Mouse (Mus musculus): ENCODE data around the gene Kirrel3. TPM values are rescaled to one million over a fixed set of nuclear protein-coding genes. Genes with fewer than 3 reads are reported as not detected.
A peak's percentile ranks its signal among the peaks of the same experiment; 100 is the strongest.

The Kirrel3 gene
- total RNA-seq, 2 experiments from 2014 or later: 66.3 to 71.9 TPM

DNA sequence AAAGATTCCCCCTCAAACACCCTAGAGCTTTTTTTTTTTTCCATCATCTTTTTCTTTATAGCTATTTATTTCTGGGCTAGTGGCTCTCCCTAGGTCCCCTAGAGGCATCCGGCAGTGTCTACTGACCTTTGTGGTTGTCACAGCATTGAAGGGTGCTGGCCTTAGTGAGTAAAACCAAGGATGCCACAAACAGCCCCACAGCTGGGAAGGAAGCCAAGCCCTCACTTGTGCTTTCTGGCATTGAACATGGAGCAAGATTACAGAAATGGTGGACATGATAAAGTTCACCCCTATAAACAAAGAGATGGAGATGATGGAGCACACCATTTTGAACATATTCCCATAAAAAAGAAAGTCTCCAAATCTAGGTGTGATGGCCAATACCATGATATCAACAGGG, 536.0 kb downstream of the Kirrel3 start:
- DNase-seq (ENCODE audit: low spot score in 2 of 2): no peak
- intact Hi-C loops (cut with DNase I): no loop called here

DNA sequence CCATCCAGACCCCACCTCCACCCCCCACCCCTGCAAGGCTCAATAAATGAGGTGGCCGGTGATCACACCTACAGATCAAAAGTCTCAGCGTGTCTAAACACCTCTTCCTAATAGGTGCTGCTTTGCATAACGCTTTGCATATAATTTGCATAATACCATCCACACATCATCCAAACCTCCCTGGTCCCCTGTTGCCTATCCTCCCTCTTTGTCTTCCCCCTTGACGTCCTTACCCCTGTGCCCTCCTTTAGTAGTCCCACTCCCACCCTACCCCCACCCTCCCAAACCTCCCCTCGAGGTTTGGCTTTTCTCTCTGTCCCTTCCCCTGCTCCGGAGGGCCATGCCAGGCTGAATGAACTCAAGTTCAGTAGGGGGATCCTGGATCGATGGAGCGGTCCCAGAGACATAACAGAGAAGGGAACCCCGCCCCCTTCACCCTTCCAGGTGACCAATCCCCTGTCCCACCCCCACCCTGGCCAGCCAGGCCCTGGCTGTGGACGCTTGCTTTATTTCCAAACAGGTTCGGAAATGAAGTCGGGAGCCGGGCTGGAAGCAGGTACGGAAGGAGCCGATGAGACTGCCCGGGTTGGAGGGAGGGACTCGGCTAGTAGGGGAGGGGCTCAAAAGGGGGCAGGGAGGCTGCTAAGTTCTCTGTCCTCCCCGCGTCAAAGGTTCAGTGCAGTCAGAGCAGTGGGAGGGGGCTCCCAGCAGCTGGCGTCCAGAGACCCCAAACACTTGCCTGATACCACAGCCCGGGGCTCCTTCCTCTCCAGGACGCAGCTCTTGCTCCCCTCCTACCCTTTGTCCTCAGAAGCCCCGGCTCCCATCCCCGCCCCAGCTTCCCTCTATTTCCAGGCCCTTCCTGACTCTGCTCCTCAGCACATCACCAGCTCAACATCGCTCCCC, 539.1 kb downstream of the Kirrel3 start:
- intact Hi-C loops (cut with DNase I): no loop called here
- DNase-seq (ENCODE audit: low spot score in 2 of 2): no peak

DNA sequence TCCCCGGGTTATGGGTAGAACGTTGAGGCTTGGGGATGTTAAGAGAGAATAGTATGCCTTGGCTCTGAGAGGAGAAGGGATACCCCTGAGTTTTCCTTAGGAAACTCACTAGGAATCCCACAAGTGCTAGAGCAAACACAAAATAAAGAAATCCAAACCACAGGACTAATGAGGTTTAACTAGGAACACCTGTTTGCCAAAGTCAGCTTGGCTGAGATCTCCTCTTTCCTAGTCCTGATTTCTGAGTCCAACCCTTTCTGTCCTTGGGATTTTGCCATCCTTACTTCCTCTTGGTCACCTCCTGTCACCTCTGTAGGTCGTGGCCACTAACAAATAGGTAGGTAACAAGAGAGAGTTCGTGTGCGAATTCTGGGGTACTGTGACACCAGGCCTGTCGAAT, 540.6 kb downstream of the Kirrel3 start:
- intact Hi-C loops (cut with DNase I): no loop called here
- no peak for DNase-seq (ENCODE audit: low spot score in 2 of 2)

DNA sequence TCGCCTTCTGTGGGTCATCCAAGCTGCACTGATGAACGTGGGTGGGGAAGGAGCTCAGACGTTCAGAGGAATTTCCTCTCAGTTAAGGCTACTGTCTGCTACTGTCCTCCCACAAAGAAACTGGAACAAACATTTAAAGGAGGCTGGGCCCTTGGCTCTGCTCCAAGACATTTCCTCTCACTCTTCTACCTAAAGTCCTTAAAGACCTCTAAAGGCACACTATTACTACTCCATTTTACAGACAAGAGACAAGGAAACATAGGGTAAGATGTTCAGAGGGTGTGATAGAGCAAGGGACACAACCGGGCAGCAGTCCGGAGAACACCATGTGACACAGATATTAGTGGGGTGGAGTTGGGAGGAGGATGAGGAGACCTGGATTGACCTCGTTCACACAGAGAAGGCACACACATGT, 541.2 kb downstream of the Kirrel3 start:
- DNase-seq (ENCODE audit: low spot score in 2 of 2): peak; percentile 26 to 55
- intact Hi-C loops (cut with DNase I): no loop called here

DNA sequence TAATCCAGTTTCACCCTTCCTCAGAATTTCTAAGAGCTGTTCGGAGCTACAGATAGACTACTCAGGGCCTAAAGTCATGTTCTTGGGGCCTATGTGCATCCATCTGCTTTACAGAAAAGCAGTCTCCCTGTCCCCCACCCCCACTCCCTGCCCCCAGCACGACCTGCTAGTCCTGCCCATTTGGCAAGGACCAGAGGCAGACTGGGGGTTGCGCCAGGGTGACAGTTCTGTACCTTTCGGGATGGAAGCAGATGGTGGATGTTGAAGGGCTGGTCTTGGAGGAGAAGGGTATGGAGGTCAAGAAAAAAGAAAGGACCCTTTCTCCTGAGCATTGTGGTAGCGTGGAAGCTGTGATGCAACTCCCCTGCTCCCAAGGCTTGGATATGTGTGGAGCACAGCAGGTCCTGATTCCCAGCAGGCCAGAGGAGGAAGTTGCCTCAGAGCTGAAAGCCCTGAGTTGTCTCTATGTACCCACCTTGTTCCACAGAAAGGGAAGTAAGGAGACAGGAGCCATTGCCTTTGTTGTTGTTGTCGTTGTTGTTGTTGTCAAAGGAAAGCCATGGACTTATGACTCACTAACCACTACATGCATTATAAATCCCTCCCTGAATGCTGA, 541.8 kb downstream of the Kirrel3 start:
- intact Hi-C loops (cut with DNase I): no loop called here
- no peak for DNase-seq (ENCODE audit: low spot score in 2 of 2)

DNA sequence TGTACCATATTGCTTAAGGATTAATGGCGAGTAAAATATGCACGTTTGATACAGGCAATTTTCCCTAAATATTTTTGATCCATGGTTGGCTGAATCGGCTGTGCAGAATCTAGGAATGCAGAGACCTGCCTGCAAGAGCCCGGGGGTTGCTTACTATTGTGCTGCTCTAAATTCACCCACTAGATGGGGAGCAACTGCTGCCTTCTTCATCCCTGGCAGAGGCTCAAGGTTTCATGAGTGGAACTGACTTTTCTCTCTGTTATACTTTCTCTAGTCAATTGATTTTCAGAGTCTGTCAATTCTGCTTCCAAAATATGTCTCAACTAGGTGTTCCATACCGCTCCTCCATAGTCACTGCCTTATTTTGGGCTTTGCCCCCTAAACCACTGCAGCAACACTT, 545.1 kb downstream of the Kirrel3 start:
- intact Hi-C loops (cut with DNase I): loop anchor here (2.0 to 5.0 kb wide), 2 partner anchors 86 to 136 kb away; partner anchors contain the start of gene St3gal4
- DNase-seq (ENCODE audit: low spot score in 2 of 2): peak in 1 of 2 experiments; percentile 53

DNA sequence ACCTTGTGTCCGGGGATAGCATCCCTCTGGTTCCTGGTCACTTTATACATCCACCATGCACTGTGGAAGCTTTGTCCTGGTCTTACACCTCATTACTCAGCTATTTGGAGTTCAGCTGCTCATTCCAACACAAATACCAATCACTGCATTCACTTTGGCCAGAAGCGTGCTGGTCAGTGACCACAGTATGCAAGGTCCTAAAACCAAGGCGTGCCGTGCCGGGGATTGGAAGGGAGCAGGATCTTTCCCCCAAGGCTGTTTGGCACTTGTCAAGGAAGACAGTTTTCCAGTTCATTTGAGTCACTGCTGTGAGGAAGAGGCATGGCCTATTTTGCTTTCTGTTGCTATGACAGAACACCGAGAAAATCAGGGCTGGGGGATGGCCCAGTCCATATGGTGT, 546.8 kb downstream of the Kirrel3 start:
- DNase-seq (ENCODE audit: low spot score in 2 of 2): no peak
- intact Hi-C loops (cut with DNase I): loop anchor here (5.0 kb wide), 1 partner anchor 85 kb away; the partner anchor contains the start of gene St3gal4

DNA sequence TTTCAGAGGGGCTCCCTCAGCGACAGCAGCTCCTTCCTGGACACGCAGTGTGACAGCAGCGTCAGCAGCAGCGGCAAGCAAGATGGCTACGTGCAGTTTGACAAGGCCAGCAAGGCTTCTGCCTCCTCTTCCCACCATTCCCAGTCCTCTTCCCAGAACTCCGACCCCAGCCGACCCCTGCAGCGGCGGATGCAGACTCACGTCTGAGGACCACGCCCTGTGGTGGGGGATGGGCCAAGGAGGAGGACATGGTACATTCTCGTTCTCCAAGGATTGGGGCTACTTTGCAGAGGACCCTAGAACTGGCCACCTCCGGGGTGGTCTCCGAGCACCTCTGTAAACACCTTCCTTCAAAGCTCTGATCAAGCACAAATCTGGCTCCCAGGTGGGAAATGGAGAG, 549.4 kb downstream of the Kirrel3 start:
- intact Hi-C loops (cut with DNase I): no loop called here
- DNase-seq (ENCODE audit: low spot score in 2 of 2): no peak

DNA sequence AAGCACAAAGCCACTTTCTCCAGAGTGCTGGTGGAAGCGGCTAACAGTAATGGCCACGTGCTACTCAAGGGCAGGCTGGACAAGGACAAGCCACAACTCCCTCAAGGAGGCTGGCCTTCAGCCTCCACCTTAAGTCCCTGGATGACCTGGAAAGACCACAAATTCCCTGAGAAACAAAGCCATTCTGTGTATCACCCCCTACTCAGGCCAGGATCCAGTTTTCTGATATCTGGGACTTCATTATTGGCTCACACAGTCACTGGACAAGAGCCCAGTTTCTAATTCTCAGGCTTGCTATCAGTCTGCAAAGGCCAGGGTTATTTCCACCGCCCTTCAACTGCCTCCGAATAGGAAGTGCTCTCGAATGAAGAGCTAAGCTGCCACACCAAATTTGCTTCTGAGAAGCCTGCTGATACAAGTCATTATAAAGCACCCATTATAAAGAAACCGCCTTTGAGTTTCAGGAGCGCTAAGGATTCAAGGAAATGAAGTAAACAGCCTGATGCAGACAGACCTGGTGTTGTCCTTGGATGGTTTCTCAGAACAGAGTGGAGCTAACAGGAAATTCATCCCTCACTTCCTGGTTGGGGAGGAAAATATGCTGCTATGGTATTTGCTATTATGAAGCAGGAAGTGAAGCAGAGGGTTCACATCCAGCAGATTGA, 553.4 kb downstream of the Kirrel3 start:
- intact Hi-C loops (cut with DNase I): no loop called here
- peak in 1 of 2 experiments; percentile 39 for DNase-seq (ENCODE audit: low spot score in 2 of 2)

DNA sequence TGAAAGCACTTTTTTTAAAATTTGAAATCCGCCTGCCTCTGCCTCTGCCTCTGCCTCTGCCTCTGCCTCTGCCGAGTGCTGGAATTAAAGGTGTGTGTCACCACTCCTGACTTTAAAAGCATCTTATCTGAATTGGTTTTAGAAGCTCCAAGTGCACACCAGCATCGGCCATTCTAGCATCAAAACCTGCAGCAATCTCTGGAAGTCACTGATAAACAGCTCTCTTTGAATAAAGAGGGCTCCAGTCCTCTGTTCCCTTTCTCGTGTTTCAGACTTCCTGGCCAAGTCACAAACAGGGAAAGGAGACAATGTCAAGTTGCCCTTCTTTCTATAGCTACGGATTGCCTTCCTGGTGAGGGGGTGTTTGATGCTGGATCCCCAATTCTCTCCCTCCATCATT, 554.2 kb downstream of the Kirrel3 start:
- intact Hi-C loops (cut with DNase I): no loop called here

DNA sequence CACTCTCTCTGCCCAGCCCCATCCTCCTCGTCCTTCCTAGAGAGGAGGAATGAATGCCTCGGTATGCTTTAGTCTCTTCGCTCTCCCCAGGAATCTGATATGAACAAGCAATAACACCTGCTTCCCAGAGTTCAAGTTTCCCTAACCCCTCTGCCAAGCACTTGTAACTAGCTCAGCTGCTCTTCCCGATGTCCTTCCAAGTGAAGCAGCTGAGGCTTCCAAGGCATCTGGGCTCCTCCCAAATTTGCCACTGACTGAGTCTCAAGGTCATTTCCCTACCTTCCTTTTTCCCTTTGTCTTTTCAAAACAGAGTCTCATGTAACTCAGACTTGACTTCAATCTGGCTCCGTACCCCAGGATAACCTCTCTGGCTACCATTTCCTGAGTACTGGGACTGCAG, 555.8 kb downstream of the Kirrel3 start:
- intact Hi-C loops (cut with DNase I): no loop called here
- no peak for DNase-seq (ENCODE audit: low spot score in 2 of 2)

More for the DNA sequence above, 554.2 kb downstream of the Kirrel3 start:
- DNase-seq (ENCODE audit: low spot score in 2 of 2): no peak

DNA sequence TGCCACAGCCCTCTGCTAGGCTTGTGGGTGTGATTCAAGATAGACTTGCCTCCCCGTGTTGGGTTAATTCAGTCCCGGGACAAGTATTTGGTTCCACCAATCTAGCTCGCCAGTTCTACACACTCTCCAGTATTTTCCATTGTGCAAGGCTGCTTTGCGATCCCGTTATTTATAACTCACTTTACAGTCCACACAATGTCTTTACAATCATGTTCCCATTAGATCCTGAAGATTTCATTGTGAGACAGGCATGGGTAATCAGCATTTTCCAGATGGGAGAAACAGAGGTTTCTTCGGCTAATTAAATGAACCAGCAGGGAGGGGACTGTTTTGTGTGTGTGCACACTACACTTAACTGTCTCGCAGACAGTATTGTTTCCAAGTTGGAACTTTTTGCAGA, 557.9 kb downstream of the Kirrel3 start:
- DNase-seq (ENCODE audit: low spot score in 2 of 2): no peak
- intact Hi-C loops (cut with DNase I): no loop called here

DNA sequence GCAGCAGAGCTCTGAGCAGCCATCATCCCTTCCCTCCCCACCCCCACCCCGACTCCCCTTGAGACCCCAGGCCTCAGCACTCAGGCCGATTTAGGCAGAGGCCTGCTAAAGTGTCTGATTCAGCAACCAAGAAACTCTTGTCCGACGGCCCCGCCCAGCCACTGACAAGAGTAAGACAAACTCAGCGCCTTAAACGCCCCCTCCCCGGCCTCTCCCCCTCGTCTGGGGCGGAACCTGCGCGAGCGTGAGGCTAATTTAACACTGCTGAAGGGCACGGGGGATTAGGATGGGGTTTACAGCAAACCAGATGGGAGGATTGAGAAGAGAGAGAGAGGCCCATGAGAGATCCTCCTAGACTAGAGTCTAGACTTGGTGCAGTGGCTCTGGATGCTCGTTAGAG, 558.8 kb downstream of the Kirrel3 start:
- DNase-seq (ENCODE audit: low spot score in 2 of 2): no peak
- intact Hi-C loops (cut with DNase I): no loop called here

DNA sequence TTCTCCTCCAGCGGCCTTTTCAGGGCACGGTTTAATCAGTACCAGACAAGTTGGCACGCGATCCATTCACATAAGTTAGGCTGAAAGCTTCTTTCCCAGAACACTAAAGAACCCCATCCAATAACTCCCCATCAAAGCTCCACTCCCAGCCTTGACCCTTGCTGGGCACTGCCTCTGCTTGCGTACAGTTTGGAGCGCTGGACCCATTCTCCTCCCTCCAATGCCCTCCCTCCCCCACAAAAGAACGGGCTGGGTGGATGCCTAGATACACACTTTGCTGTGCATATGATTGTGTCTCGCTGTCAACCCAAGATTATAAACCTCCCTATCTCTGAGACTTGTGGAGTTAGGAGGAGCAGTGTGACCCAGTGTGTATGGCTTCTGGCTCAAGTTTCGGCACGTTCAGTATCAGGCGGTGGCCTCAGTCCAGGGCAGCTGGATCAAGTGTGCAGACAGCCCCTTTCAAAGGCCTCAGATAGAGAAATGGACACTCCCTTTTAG, 559.4 kb downstream of the Kirrel3 start:
- DNase-seq (ENCODE audit: low spot score in 2 of 2): no peak
- intact Hi-C loops (cut with DNase I): no loop called here

DNA sequence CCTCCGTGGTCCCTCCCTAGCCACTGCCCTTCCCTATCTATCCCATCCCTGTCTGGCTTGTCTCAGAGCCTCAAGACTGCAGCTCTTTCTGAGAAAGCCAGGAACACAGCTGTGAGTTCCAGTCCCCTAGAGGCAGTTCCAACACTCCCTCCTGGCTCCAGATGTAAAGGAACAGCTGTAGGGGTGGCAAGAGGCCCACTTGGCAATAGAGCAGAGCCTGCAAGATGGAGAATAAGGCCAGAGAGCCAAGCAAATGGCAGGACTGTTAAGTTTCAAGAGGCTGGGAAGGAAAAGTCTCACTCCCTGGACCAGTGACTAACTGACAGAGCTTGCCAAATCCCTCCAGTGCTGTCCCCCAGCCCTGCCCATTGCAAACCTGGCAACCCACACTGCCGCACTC, 560.1 kb downstream of the Kirrel3 start:
- DNase-seq (ENCODE audit: low spot score in 2 of 2): peak in 1 of 2 experiments; percentile 21
- intact Hi-C loops (cut with DNase I): no loop called here

DNA sequence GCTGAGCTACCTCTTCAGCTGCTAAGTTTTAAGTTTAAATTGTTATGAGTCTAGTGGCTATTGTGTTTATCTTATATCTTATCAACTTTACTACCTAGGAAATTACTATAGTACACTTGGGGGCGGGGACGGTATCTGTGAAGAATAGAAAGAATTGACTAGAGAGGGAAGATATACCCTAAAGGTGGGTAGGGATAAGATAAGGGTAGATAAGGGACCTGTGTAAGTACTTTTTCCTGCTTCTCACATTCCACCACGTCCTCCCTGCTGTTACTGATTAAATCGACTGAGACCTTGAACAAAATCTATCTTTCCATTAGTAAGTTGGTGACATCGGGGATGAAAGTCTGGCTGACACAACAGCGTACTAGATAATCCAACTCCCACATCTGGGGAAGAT, 562.8 kb downstream of the Kirrel3 start:
- DNase-seq (ENCODE audit: low spot score in 2 of 2): no peak
- intact Hi-C loops (cut with DNase I): no loop called here

DNA sequence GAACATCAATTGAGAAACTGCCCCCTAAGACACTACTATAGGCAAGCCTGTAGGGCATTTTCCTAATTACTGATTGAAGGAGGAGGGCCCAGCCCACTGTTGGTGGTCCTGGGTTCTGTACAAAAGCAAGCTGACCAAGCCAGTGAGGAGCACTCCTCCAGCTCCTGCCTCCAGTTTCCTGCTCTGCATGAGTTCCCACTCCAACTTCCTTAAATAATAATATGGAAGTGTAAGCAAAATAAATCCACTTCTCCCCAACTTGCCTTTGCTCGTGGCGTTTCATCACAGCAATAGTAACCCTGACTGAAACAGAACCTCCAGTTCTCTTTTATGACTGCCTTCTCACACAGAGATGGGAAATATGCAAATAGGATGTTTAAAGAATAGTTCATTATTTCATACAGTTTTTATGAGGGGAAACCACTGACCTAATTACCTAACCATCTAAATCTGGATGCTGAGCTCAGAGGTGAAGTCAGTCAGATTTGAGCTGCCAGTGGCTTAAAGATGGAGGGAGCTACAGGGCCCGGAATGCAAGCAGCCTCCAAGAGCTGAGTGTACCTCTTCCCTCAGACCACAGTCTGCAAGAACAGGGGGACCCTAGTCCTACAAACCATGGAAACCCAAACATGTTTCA, 564.3 kb downstream of the Kirrel3 start:
- DNase-seq (ENCODE audit: low spot score in 2 of 2): no peak

DNA sequence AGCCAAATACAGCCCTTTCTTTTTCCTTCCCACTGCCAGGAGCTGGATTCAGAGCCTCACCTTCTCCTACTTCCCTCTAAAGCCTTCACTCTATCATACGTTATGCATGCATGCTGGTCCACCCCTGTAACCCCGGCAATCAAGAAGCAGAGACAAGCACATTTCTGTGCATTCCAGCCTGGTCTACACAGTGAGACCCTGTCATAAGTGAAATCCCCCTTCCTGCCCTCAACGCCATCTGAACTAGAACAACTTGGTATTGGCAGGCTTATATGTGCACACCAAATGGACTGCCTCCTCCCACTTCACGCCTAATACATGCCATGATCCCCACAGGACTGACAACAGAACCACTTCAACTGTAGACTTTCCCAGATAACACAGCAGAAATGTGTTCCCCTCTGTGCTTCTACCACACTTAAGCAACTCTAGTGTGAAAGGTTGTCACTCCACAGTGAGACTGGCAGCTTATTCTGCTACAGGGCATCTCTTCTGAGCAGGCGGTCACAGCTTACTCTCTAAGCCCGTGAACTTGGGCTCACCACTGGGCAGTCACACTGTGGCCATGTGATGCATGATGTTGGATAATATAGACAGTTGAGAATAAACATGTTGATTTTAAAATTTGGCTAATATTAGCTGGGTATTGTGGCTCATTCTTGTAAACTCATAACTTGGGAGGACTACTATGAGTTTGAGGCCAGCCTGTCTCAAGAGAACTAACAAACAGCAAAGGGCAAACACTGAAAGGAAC, 565.2 kb downstream of the Kirrel3 start:
- intact Hi-C loops (cut with DNase I): no loop called here

More for the DNA sequence above, 564.3 kb downstream of the Kirrel3 start:
- intact Hi-C loops (cut with DNase I): no loop called here

DNA sequence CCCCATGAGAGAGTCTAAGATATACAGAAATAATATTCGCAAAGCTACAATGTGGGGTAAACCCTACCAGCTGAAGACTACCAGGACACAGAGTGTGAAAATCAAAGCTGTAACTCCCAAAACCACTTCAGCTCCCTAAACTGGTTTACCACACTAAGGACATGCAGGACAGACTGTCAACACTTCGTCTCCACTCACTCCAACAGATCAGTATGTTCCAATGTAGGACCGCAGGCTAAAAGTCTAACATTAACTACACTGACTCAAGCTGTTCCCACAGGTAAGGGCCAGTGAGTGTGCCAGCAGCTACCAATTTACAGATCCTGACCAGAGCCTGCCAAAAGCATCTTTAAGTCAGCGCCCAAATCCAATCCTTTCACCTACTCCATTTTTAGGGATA, 566.0 kb downstream of the Kirrel3 start:
- intact Hi-C loops (cut with DNase I): no loop called here

More for the DNA sequence above, 565.2 kb downstream of the Kirrel3 start:
- DNase-seq (ENCODE audit: low spot score in 2 of 2): no peak

More for the DNA sequence above, 566.0 kb downstream of the Kirrel3 start:
- no peak for DNase-seq (ENCODE audit: low spot score in 2 of 2)
